Mouse (Mus musculus) liver, embryonic 16.5 days (tissue): ENCODE measurements around the gene Zmynd8. TPM values are rescaled to one million over a fixed set of nuclear protein-coding genes. Genes with fewer than 3 reads are reported as not detected.

Source experiments
- ATAC-seq: fragments of 200-750 bp; cut with Nextera tagmentation; 2 replicates; pipeline ENCODE4 v1.8.0; 2017; ENCODE audit warnings: low read depth, mild to moderate bottlenecking, moderate number of reproducible peaks, moderate library complexity
- H3K27ac ChIP-seq: fragments of 300-500 bp; sonication (generic); 2 replicates; pipeline ENCODE4 v1.5.1; 2014; ENCODE audit warnings: mild to moderate bottlenecking, low read length
- H3K27me3 ChIP-seq: fragments of 300-500 bp; sonication (generic); 2 replicates; pipeline ENCODE4 v1.6.1; 2014; ENCODE audit warnings: low read depth, low read length, mixed read lengths; ENCODE audit not compliant: control insufficient read depth, insufficient read depth
- H3K36me3 ChIP-seq: fragments of 300-500 bp; sonication (generic); 2 replicates; pipeline ENCODE4 v1.6.1; 2014; ENCODE audit warnings: mild to moderate bottlenecking; ENCODE audit not compliant: control insufficient read depth, insufficient read depth
- H3K4me1 ChIP-seq: fragments of 300-500 bp; sonication (generic); 2 replicates; pipeline ENCODE4 v1.6.1; 2014; ENCODE audit warnings: low read depth, low read length, mixed read lengths; ENCODE audit not compliant: control insufficient read depth
- H3K4me2 ChIP-seq: fragments of 300-500 bp; sonication (generic); 2 replicates; pipeline ENCODE4 v1.6.1; 2014; ENCODE audit warnings: low read depth, low read length, mixed read lengths
- H3K4me3 ChIP-seq: fragments of 300-500 bp; sonication (generic); 2 replicates; pipeline ENCODE4 v1.5.1; 2014; ENCODE audit warnings: low read depth, mild to moderate bottlenecking, low read length
- H3K9ac ChIP-seq: fragments of 300-500 bp; sonication (generic); 2 replicates; pipeline ENCODE4 v1.6.1; 2014; ENCODE audit warnings: low read depth, low read length
- H3K9me3 ChIP-seq: fragments of 300-500 bp; sonication (generic); replicated peaks from 2 replicates; pipeline ENCODE4 v1.6.1; 2016; ENCODE audit warnings: low read length; ENCODE audit not compliant: control insufficient read depth
- WGBS: fragments of 180-500 bp; shearing (Covaris S2); extraction: QIAGEN DNeasy Blood & Tissue Kit; methylation state at CpG from one replicate; pipeline ENCODE4 v1.1.7; 2014; ENCODE audit not compliant: insufficient replicate concordance; 5-methylcytosine and 5-hydroxymethylcytosine counted together
- polyA plus RNA-seq: library from polyadenylated mRNA; unstranded; fragments of >200 nt; fragmentation: Nextera tagmentation; extraction: Ambion mirVana; gene quantifications from 2 replicates; pipeline ENCODE4 v1.2.1, GENCODE M21; 2015

Gene Zmynd8
- 20.0 and 23.6 TPM in 2 replicates for polyA plus RNA-seq

DNA sequence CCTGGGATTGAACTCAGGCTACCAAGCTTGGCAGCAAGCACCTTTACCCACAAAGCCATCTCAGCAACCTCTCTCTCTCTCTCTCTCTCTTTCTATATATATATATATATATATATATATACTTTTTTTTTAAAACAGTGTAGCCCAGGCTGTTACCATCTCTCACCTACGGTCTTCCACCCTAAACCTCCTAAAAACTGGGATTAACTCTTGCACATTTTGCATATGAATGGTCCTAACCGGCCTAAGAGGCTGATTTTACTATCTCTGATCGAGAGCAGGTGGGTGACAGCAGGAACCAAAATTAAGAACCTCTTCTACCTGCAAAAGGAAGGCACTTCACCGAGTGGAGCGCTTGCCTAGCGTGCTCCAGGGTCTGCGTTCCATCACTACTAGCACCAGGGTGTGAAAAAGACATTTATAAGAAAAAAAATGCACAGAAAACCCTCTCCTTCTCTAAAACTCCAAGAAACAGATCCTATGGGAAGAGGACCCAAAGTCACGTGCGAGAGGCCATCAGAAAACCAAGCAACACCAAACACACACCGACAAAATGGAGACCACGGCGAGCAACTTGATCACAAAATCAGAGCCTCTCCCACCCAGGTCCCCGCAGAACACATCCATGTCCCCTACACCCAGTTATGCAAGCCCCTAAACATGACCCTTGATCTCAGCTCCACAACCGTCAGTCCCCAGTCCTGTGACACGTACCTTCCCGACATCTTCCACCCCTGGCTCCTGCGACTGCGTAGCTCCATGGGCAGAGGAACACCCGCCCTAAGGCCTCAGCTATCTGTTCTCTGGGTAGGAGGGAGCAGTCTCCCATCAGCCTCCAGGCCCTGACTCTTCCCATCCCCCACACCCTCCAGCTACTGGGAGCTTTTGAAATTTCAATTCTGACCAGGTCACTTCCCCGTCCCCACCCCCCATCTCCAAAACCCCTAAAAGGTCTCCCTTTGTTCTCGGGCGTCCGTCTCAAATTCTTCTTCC lies at the start of gene Zmynd8:
TSS of gene Zmynd8 (minus strand) at position 815 of the 993 bp plus-strand sequence.
- Histone ChIP-seq H3K27ac (peak within 1 kb of the TSS; percentile 50), H3K9ac (peak within 1 kb of the TSS; percentile 9; the same call in 1 of the 2 replicates), H3K4me2 (peak within 1 kb of the TSS; percentile 10), H3K27me3 (no peaks in the 10 kb centered on the region), H3K4me1 (peaks cover 33% of the 10 kb centered on the region), H3K4me3 (peak within 1 kb of the TSS; percentile 35), H3K36me3 (no peaks in the 10 kb centered on the region), H3K9me3 (no peaks in the 10 kb centered on the region)
- peak; percentile 35 for ATAC-seq
- 64% methylated on average over 23 of the region's 23 CpGs for WGBS

DNA sequence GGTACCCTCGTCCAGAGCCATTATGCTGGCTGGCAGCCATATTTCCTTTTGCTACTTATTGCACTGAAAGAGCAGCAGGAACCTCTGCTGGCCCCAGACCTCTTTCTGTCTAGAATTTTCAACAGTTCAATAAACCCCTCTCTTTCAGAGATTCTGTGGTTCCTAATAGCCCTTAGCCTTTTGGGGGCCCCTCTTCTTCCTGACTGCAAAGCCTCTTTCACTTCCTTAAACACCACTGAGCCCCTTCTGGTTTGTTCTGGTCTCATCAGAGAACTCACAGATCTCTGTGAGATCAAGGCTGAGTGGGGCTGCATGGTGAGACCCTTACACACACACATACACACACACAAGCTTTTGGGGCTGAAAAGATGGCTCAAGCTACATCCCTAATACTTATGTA lies 49.2 kb upstream of the Zmynd8 start:
- no peaks in the 10 kb centered on the region for H3K27me3 ChIP-seq
- H3K4me2 ChIP-seq = no peak overlapping the region
- no peaks in the 10 kb centered on the region for H3K9me3 ChIP-seq
- no peaks in the 10 kb centered on the region for H3K36me3 ChIP-seq
- H3K27ac ChIP-seq = peak overlapping the region; percentile 48
- no peak for ATAC-seq
- H3K9ac ChIP-seq = no peak overlapping the region
- peaks cover 22% of the 10 kb centered on the region for H3K4me1 ChIP-seq
- WGBS = 15% methylated on average over 1 of the region's 1 CpGs
- no peak overlapping the region for H3K4me3 ChIP-seq

DNA sequence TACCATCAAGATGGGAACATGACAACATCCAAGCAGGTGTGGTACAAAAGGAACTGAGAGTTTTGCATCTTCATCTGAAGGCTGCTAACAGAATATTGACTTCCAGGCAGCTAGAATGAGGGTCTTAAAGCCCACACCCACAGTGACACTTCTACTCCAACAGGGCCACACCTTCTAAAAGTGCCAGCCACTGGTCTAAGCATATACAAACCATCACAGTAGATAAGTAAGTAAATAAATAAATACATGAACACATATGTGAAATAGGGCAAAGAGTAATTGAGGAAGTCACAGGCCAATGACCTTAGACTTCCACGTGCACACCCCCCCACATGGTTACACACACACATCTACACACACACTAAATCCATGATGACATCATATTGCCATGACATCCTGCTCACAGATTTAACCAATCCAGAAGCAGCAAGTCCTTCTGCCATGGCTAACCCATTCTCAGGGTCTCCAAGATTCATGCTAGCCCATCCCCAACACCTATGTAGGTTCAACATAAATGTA lies 47.3 kb upstream of the Zmynd8 start:
- Histone ChIP-seq H3K9ac (no peak overlapping the region), H3K4me2 (no peak overlapping the region), H3K4me1 (peaks cover 12% of the 10 kb centered on the region), H3K27me3 (no peaks in the 10 kb centered on the region), H3K27ac (no peak overlapping the region), H3K36me3 (no peaks in the 10 kb centered on the region), H3K9me3 (no peaks in the 10 kb centered on the region), H3K4me3 (no peak overlapping the region)
- 31% methylated on average over 1 of the region's 1 CpGs for WGBS
- ATAC-seq = no peak

DNA sequence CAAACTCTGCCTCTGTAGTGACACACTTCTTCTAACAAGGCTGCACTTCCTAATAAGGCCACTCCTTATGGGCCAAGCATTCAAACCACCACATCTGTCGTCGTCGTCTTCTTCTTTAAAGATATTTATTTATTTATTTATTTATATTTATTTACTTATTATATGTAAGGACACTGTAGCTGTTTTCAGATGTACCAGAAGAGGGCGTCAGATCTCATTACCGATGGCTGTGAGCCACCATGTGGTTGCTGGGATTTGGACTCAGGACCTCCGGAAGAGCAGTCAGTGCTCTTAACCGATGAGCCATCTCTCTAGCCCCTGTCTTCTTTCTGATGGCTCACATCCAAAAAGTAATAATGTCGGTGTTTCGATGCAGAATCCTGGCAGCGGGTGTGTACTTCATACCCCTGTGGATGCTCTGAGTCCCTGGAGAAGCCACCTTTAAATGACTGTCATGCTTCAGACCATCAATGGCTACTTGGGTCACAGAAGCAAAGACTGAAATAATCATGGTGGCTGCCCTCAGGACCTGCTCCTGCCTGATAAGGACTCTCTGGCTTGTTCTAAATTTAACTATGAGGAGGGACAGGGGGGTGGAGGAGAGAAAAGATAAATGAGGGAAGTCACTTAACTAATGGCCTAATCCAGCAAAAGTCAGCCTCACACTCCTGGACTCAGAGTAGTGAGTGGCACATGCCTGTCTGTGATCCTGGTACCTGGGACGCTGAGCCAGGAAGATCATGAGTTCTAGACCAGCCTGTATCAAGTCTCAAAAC lies 45.9 kb upstream of the Zmynd8 start:
- 55% methylated on average over 11 of the region's 11 CpGs for whole genome bisulfite sequencing
- H3K4me1 ChIP-seq = peaks cover 12% of the 10 kb centered on the region
- ATAC-seq = peak; percentile 87
- no peaks in the 10 kb centered on the region for H3K9me3 ChIP-seq
- H3K4me3 ChIP-seq = no peak overlapping the region
- no peaks in the 10 kb centered on the region for H3K36me3 ChIP-seq
- H3K27me3 ChIP-seq = no peaks in the 10 kb centered on the region
- H3K4me2 ChIP-seq = no peak overlapping the region
- H3K27ac ChIP-seq = peak overlapping the region; percentile 53; the same call in 1 of the 2 replicates
- H3K9ac ChIP-seq = no peak overlapping the region

DNA sequence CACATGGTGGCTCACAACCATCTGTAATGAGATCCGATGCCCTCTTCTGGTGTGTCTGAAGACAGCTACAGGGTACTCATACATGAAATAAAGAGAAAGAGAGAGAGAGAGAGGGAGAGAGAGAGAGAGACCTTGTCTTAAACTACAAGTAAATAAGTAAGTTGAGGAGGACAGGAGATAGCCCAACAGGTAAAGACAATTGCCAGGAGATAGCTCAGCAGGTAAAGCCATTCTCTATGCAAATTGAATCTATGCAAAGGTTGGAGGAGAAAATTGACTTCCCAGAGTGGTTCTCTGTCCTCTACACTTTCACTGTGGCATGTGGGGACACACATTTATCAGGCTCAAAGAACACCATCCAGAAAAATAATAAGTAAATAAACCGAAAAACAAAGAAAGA lies 44.3 kb upstream of the Zmynd8 start:
- Histone ChIP-seq H3K9ac (no peak overlapping the region), H3K4me3 (no peak overlapping the region), H3K36me3 (no peaks in the 10 kb centered on the region), H3K4me1 (peaks cover 12% of the 10 kb centered on the region), H3K27ac (no peak overlapping the region), H3K9me3 (no peaks in the 10 kb centered on the region), H3K4me2 (no peak overlapping the region), H3K27me3 (no peaks in the 10 kb centered on the region)
- WGBS = 75% methylated on average over 2 of the region's 2 CpGs
- no peak for ATAC-seq

DNA sequence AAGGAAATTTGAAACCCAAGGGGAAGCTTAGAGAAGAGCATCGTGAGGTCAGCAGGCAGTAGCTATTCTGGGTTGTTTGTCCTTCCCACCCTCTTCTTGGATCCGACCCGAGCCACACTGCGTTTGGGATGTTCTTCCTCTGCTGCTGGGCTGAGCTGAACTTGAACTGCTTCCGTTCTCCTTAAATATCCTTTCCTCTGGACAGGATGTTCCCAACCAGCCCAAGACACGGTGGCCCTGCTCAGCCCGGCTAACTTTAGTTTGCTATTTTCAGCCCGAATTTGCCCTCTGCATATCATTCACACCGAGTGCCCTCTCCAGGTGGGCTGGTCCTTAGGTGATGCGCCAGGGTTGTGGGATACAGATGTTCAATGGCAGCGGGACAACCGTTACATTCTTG lies 37.3 kb upstream of the Zmynd8 start:
- ATAC-seq = no peak
- Histone ChIP-seq H3K4me3 (no peak overlapping the region), H3K4me1 (no peaks in the 10 kb centered on the region), H3K27me3 (no peaks in the 10 kb centered on the region), H3K27ac (no peak overlapping the region), H3K4me2 (no peak overlapping the region), H3K9ac (no peak overlapping the region), H3K9me3 (no peaks in the 10 kb centered on the region), H3K36me3 (no peaks in the 10 kb centered on the region)
- WGBS = 47% methylated on average over 12 of the region's 12 CpGs

DNA sequence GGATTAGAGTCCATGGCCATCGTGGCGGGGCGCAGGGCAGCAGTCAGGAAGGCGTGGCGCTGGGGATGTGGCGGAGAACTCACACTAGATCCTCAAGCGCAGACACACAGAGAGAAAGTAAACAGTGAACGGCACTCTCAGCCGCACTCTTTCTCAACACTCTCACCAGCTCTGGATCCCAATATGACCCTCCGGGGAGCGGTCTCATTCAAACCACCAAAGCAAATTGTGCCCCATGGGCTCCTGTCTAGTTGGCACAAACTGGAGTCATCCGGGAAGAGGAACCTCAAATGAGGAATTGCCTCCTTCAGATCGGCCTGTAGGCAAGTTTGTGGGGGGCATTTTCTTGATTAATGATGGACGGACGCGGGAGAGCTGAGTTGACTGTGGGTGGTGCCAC lies 28.9 kb upstream of the Zmynd8 start:
- WGBS = 86% methylated on average over 16 of the region's 16 CpGs
- ATAC-seq = no peak
- H3K9ac ChIP-seq = no peak overlapping the region

DNA sequence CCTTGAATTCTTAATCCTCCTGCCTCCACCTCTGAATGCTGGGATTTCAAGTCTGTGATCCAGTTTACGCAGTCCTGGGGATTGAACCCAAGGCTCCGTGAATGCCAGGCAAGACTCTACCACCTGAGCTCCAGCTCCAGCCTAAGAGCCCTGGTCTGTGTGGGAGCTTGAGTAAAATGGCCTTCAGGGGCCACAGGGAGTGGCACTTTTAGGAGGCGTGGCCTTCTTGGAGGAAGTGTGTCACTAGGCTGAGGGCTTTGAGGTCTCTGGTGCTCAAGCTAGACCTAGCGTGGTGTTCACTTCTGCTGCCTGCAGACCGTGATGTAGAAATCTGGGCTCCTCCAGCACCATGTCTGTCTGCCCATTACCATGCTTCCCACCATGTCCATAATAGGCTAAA lies 27.4 kb upstream of the Zmynd8 start:
- no peaks in the 10 kb centered on the region for H3K9me3 ChIP-seq
- H3K36me3 ChIP-seq = no peaks in the 10 kb centered on the region
- 67% methylated on average over 5 of the region's 5 CpGs for WGBS
- no peak overlapping the region for H3K9ac ChIP-seq
- no peak overlapping the region for H3K4me2 ChIP-seq
- no peak for ATAC-seq
- no peaks in the 10 kb centered on the region for H3K27me3 ChIP-seq
- H3K27ac ChIP-seq = no peak overlapping the region
- no peak overlapping the region for H3K4me3 ChIP-seq
- peaks cover 3% of the 10 kb centered on the region; the same call in 1 of the 2 replicates for H3K4me1 ChIP-seq

More for the DNA sequence above, 28.9 kb upstream of the Zmynd8 start:
- Histone ChIP-seq H3K36me3 (no peaks in the 10 kb centered on the region), H3K4me3 (no peak overlapping the region), H3K27me3 (no peaks in the 10 kb centered on the region), H3K4me2 (no peak overlapping the region), H3K27ac (no peak overlapping the region), H3K4me1 (peaks cover 2% of the 10 kb centered on the region; the same call in 1 of the 2 replicates), H3K9me3 (no peaks in the 10 kb centered on the region)
